Mouse (Mus musculus): ENCODE data around the gene Cfap46.
A peak's percentile ranks its signal among the peaks of the same experiment; 100 is the strongest.

Cfap46 gene

GRCm38 (mm10) chr7:139683706-139684552, at the start of gene Cfap46:
Gene Cfap46, minus strand, starts transcription at chr7:139683817.
- peak; percentile 9 to 43 for DNase-seq (ENCODE audit: low read depth in 2 of 2, low spot score in 2 of 2)

GRCm38 (mm10) chr7:139731276-139731696, 47.7 kb upstream of the Cfap46 start:
- DNase-seq (ENCODE audit: low read depth in 2 of 2, low spot score in 2 of 2) = no peak

- DNase-seq (ENCODE audit: low read depth in 2 of 2, low spot score in 2 of 2) = no peak
Measured at GRCm38 (mm10) chr7:139727072-139727471, 43.5 kb upstream of the Cfap46 start.

GRCm38 (mm10) chr7:139725641-139726040, 42.0 kb upstream of the Cfap46 start:
- DNase-seq (ENCODE audit: low read depth in 2 of 2, low spot score in 2 of 2) = no peak

GRCm38 (mm10) chr7:139723986-139724385, 40.4 kb upstream of the Cfap46 start:
- DNase-seq (ENCODE audit: low read depth in 2 of 2, low spot score in 2 of 2) = no peak

GRCm38 (mm10) chr7:139721196-139721595, 37.6 kb upstream of the Cfap46 start:
- no peak for DNase-seq (ENCODE audit: low read depth in 2 of 2, low spot score in 2 of 2)

GRCm38 (mm10) chr7:139717781-139718180, 34.2 kb upstream of the Cfap46 start:
- DNase-seq (ENCODE audit: low read depth in 2 of 2, low spot score in 2 of 2) = no peak

GRCm38 (mm10) chr7:139711821-139712220, 28.2 kb upstream of the Cfap46 start:
- DNase-seq (ENCODE audit: low read depth in 2 of 2, low spot score in 2 of 2) = no peak

- DNase-seq (ENCODE audit: low read depth in 2 of 2, low spot score in 2 of 2) = no peak
Measured at GRCm38 (mm10) chr7:139706411-139707120, 22.9 kb upstream of the Cfap46 start.

- no peak for DNase-seq (ENCODE audit: low read depth in 2 of 2, low spot score in 2 of 2)
Measured at GRCm38 (mm10) chr7:139705781-139706180, 22.2 kb upstream of the Cfap46 start.

- no peak for DNase-seq (ENCODE audit: low read depth in 2 of 2, low spot score in 2 of 2)
Measured at GRCm38 (mm10) chr7:139705081-139705480, 21.5 kb upstream of the Cfap46 start.

GRCm38 (mm10) chr7:139703826-139704199, 20.2 kb upstream of the Cfap46 start:
- no peak for DNase-seq (ENCODE audit: low read depth in 2 of 2, low spot score in 2 of 2)

- DNase-seq (ENCODE audit: low read depth in 2 of 2, low spot score in 2 of 2) = peak; percentile 21 to 39
Measured at GRCm38 (mm10) chr7:139703146-139703825, 19.7 kb upstream of the Cfap46 start.

- no peak for DNase-seq (ENCODE audit: low read depth in 2 of 2, low spot score in 2 of 2)
Measured at GRCm38 (mm10) chr7:139701651-139702301, 18.2 kb upstream of the Cfap46 start.

- no peak for DNase-seq (ENCODE audit: low read depth in 2 of 2, low spot score in 2 of 2)
Measured at GRCm38 (mm10) chr7:139692641-139693294, 9.2 kb upstream of the Cfap46 start.

- DNase-seq (ENCODE audit: low read depth in 2 of 2, low spot score in 2 of 2) = no peak
Measured at GRCm38 (mm10) chr7:139692211-139692610, 8.6 kb upstream of the Cfap46 start.

GRCm38 (mm10) chr7:139685336-139685735, 1.7 kb upstream of the Cfap46 start:
- no peak for DNase-seq (ENCODE audit: low read depth in 2 of 2, low spot score in 2 of 2)

- peak; percentile 84 to 86 for DNase-seq (ENCODE audit: low read depth in 2 of 2, low spot score in 2 of 2)
Measured at GRCm38 (mm10) chr7:139684553-139684929, 924 bp upstream of the Cfap46 start.

GRCm38 (mm10) chr7:139681921-139682598, 1.6 kb downstream of the Cfap46 start:
- DNase-seq (ENCODE audit: low read depth in 2 of 2, low spot score in 2 of 2) = no peak

- no peak for DNase-seq (ENCODE audit: low read depth in 2 of 2, low spot score in 2 of 2)
Measured at GRCm38 (mm10) chr7:139676433-139676832, 7.2 kb downstream of the Cfap46 start.

Data from CD8-positive naive resting alpha-beta T cell, adult 2 months (primary cell).